Mouse (Mus musculus): ENCODE results near the gene Mybl2. TPM values are rescaled to one million over a fixed set of nuclear protein-coding genes. Genes with fewer than 3 reads are reported as not detected.
A peak's percentile ranks its signal among the peaks of the same experiment; 100 is the strongest.
"Not testable (repeated sequence)": the region's sequence is repeated elsewhere in the genome, so short reads cannot be mapped to it uniquely, and the experiment has no call there.

The Mybl2 gene
- polyA plus RNA-seq, 1 experiment from 2014 or later, result 21.0 TPM

- Histone ChIP-seq H3K9ac (peak overlapping the region; percentile 68), H3K4me1 (peaks cover 17% of the 10 kb centered on the region), H3K27me3 (replicated peaks) (no peaks in the 10 kb centered on the region), H3K27ac (no peak overlapping the region), H3K9me3 (no peaks in the 10 kb centered on the region), H3K4me2 (replicated peaks) (peak overlapping the region; percentile 100), H3K4me3 (peak overlapping the region; percentile 64), H3K36me3 (no peaks in the 10 kb centered on the region)
- peak; percentile 61 for ATAC-seq (ENCODE audit: low FRiP score, low read depth)
- under 1% methylated on average over 36 of the region's 38 CpGs for WGBS
These were observed 506 bp downstream of the Mybl2 start for GRCm38 (mm10) chr2:163054891-163055494.

GRCm38 (mm10) chr2:163055715-163056114, 1.2 kb downstream of the Mybl2 start:
- Histone ChIP-seq H3K4me2 (replicated peaks) (peak overlapping the region; percentile 100), H3K36me3 (no peaks in the 10 kb centered on the region), H3K9ac (peak overlapping the region; percentile 68; the same call in 1 of the 2 replicates), H3K27ac (no peak overlapping the region), H3K4me1 (peaks cover 17% of the 10 kb centered on the region), H3K27me3 (replicated peaks) (no peaks in the 10 kb centered on the region), H3K9me3 (no peaks in the 10 kb centered on the region), H3K4me3 (peak overlapping the region; percentile 64)
- ATAC-seq (ENCODE audit: low FRiP score, low read depth), result no peak
- 40% methylated on average over 5 of the region's 5 CpGs for WGBS

DNA sequence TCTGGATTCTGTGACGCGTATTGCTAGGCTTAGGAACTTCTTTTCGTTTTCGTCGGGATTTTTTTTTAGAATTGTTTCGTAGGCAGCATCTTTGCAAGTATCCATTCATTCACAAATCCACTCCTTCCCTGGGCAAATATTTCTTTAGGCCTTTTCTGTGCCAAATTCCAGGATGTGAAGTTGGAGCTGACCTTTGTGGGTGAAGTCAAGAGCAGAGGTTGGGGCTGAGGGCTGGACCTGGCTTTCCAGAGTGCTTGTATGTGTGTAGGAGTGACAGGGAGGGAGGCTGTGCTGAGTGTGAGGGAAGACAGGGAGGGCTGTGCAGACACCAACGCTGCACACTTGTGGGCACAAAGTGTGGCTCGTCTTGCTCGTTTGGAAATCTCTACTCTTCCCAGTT, 2.1 kb downstream of the Mybl2 start:
- Histone ChIP-seq H3K27ac (no peak overlapping the region), H3K4me1 (peaks cover 17% of the 10 kb centered on the region), H3K36me3 (no peaks in the 10 kb centered on the region), H3K9me3 (no peaks in the 10 kb centered on the region), H3K4me2 (replicated peaks) (no peak overlapping the region), H3K4me3 (no peak overlapping the region), H3K9ac (no peak overlapping the region), H3K27me3 (replicated peaks) (no peaks in the 10 kb centered on the region)
- ATAC-seq (ENCODE audit: low FRiP score, low read depth), result no peak
- WGBS, result 93% methylated on average over 9 of the region's 9 CpGs

- not testable (repeated sequence) for ATAC-seq (ENCODE audit: low FRiP score, low read depth); H3K27ac ChIP-seq
- WGBS, result 89% methylated on average over 7 of the region's 7 CpGs
These were observed 4.5 kb downstream of the Mybl2 start for GRCm38 (mm10) chr2:163058981-163059380.

GRCm38 (mm10) chr2:163060630-163061029, 6.1 kb downstream of the Mybl2 start:
- Histone ChIP-seq H3K4me3 (no peak overlapping the region), H3K9me3 (no peaks in the 10 kb centered on the region), H3K27me3 (replicated peaks) (no peaks in the 10 kb centered on the region), H3K4me2 (replicated peaks) (no peak overlapping the region), H3K4me1 (peaks cover 6% of the 10 kb centered on the region), H3K27ac (no peak overlapping the region), H3K9ac (no peak overlapping the region), H3K36me3 (peaks cover 8% of the 10 kb centered on the region; the same call in 1 of the 2 replicates)
- no peak for ATAC-seq (ENCODE audit: low FRiP score, low read depth)
- 87% methylated on average over 6 of the region's 6 CpGs for WGBS

More at GRCm38 (mm10) chr2:163058981-163059380, 4.5 kb downstream of the Mybl2 start:
- not testable (repeated sequence) for H3K9ac ChIP-seq; H3K36me3 ChIP-seq; H3K9me3 ChIP-seq; H3K4me2 ChIP-seq (replicated peaks); H3K27me3 ChIP-seq (replicated peaks); H3K4me3 ChIP-seq
- H3K4me1 ChIP-seq, result peaks cover 17% of the 10 kb centered on the region

- no peak for ATAC-seq (ENCODE audit: low FRiP score, low read depth)
- no peak overlapping the region for H3K4me3 ChIP-seq
- H3K27me3 ChIP-seq (replicated peaks), result no peaks in the 10 kb centered on the region
- H3K4me2 ChIP-seq (replicated peaks), result no peak overlapping the region
- peaks cover 8% of the 10 kb centered on the region; the same call in 1 of the 2 replicates for H3K36me3 ChIP-seq
- no peak overlapping the region for H3K9ac ChIP-seq
- no peaks in the 10 kb centered on the region for H3K9me3 ChIP-seq
- no peak overlapping the region for H3K27ac ChIP-seq
- H3K4me1 ChIP-seq, result no peaks in the 10 kb centered on the region
- WGBS, result 81% methylated on average over 8 of the region's 8 CpGs
These were observed 7.0 kb downstream of the Mybl2 start for GRCm38 (mm10) chr2:163061203-163062118.

- Histone ChIP-seq H3K9me3 (no peaks in the 10 kb centered on the region), H3K27me3 (replicated peaks) (no peaks in the 10 kb centered on the region), H3K4me2 (replicated peaks) (no peak overlapping the region), H3K27ac (no peak overlapping the region), H3K36me3 (peaks cover 8% of the 10 kb centered on the region; the same call in 1 of the 2 replicates), H3K4me3 (no peak overlapping the region), H3K4me1 (no peaks in the 10 kb centered on the region), H3K9ac (no peak overlapping the region)
- ATAC-seq (ENCODE audit: low FRiP score, low read depth), result no peak
- 50% methylated on average over 6 of the region's 6 CpGs for WGBS
These were observed 7.6 kb downstream of the Mybl2 start for GRCm38 (mm10) chr2:163062119-163062508.

DNA sequence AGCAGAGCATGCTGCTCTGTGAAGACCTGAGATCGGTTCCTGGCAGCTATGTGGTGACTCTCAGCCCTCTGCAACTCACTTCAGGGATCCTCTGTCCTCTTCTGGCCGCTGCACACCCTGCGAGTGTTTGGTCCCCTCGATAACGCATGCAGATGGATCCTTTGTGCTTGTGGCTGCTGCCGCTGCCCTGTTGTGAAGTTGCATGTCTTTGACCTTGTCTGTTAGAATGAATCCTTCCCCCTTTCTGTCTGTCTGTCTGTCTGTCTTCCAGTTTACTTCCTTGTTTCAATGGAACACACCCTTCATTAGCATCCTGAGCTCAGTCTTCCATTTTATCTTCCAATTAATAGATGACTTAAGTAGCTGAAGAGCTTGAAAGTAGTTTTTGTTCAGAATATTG, 11.8 kb downstream of the Mybl2 start:
- Histone ChIP-seq H3K36me3 (peaks cover 14% of the 10 kb centered on the region), H3K4me1 (no peaks in the 10 kb centered on the region)
- whole genome bisulfite sequencing, result 93% methylated on average over 6 of the region's 6 CpGs

GRCm38 (mm10) chr2:163067233-163067632, 12.7 kb downstream of the Mybl2 start:
- H3K4me2 ChIP-seq (replicated peaks), result no peak overlapping the region
- no peak overlapping the region for H3K4me3 ChIP-seq
- peaks cover 14% of the 10 kb centered on the region for H3K36me3 ChIP-seq
- H3K27ac ChIP-seq, result no peak overlapping the region
- H3K9ac ChIP-seq, result no peak overlapping the region
- H3K4me1 ChIP-seq, result no peaks in the 10 kb centered on the region
- no peaks in the 10 kb centered on the region for H3K9me3 ChIP-seq
- H3K27me3 ChIP-seq (replicated peaks), result no peaks in the 10 kb centered on the region
- 95% methylated on average over 1 of the region's 1 CpGs for WGBS
- ATAC-seq (ENCODE audit: low FRiP score, low read depth), result no peak

More for the DNA sequence above, 11.8 kb downstream of the Mybl2 start:
- no peaks in the 10 kb centered on the region for H3K27me3 ChIP-seq (replicated peaks)
- no peaks in the 10 kb centered on the region for H3K9me3 ChIP-seq
- no peak overlapping the region for H3K4me2 ChIP-seq (replicated peaks)
- no peak overlapping the region for H3K9ac ChIP-seq
- no peak overlapping the region for H3K27ac ChIP-seq
- no peak for ATAC-seq (ENCODE audit: low FRiP score, low read depth)
- H3K4me3 ChIP-seq, result no peak overlapping the region

DNA sequence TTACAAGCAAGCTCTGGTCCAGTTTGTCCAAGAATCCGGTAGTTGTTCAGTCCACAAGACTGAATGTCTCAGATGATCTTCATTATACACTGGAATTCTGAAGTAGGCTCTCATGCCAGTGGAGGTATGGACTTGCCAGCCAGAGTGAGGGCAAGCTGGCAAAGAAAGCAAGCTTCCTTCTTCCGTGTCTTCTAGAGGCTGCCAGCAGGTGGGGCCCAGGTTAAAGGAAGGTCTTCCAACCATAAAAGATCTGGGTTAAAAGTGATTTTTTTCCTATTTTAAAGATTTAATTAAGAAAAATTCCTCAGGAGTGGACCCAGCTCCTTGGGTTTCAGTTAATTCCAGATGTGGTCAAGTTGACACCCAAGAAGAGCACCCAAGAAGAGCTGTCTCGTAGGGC, 15.7 kb downstream of the Mybl2 start:
- ATAC-seq (ENCODE audit: low FRiP score, low read depth), result no peak
- H3K4me1 ChIP-seq, result no peaks in the 10 kb centered on the region
- no peak overlapping the region for H3K9ac ChIP-seq
- H3K27ac ChIP-seq, result no peak overlapping the region
- H3K27me3 ChIP-seq (replicated peaks), result no peaks in the 10 kb centered on the region
- H3K9me3 ChIP-seq, result no peaks in the 10 kb centered on the region
- H3K36me3 ChIP-seq, result peaks cover 17% of the 10 kb centered on the region
- 87% methylated on average over 3 of the region's 3 CpGs for WGBS
- no peak overlapping the region for H3K4me3 ChIP-seq
- H3K4me2 ChIP-seq (replicated peaks), result no peak overlapping the region

DNA sequence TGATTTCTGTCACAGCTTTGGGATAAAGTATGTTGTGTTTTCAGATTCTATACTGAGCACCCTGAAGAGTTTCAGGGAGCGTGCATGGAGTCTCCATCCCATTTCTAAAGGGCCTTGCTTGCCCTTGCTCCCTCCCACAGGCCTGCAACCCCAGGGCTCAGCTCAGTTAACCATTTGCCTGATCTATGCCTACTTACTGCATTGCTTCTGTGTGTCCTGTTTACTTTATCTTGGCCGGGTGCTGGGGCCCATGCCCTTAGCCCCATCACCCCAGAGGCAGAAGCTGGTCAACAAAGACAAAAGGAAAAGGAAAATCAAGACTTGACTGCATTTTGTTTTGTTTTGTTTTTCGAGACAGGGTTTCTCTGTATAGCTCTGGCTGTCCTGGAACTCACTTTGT, 17.1 kb downstream of the Mybl2 start:
- Histone ChIP-seq H3K36me3 (peaks cover 17% of the 10 kb centered on the region), H3K4me1 (no peaks in the 10 kb centered on the region), H3K27ac (no peak overlapping the region), H3K9me3 (no peaks in the 10 kb centered on the region), H3K27me3 (replicated peaks) (no peaks in the 10 kb centered on the region), H3K4me3 (no peak overlapping the region), H3K9ac (no peak overlapping the region), H3K4me2 (replicated peaks) (no peak overlapping the region)
- WGBS, result 79% methylated on average over 3 of the region's 3 CpGs
- no peak for ATAC-seq (ENCODE audit: low FRiP score, low read depth)

GRCm38 (mm10) chr2:163073023-163073757, 18.7 kb downstream of the Mybl2 start:
- Histone ChIP-seq H3K4me2 (replicated peaks) (no peak overlapping the region), H3K36me3 (peaks cover 12% of the 10 kb centered on the region), H3K4me3 (no peak overlapping the region), H3K9ac (no peak overlapping the region), H3K9me3 (no peaks in the 10 kb centered on the region), H3K27me3 (replicated peaks) (no peaks in the 10 kb centered on the region), H3K4me1 (no peaks in the 10 kb centered on the region), H3K27ac (no peak overlapping the region)
- 80% methylated on average over 9 of the region's 9 CpGs for WGBS
- ATAC-seq (ENCODE audit: low FRiP score, low read depth), result no peak
